In the genomic region with DNA sequence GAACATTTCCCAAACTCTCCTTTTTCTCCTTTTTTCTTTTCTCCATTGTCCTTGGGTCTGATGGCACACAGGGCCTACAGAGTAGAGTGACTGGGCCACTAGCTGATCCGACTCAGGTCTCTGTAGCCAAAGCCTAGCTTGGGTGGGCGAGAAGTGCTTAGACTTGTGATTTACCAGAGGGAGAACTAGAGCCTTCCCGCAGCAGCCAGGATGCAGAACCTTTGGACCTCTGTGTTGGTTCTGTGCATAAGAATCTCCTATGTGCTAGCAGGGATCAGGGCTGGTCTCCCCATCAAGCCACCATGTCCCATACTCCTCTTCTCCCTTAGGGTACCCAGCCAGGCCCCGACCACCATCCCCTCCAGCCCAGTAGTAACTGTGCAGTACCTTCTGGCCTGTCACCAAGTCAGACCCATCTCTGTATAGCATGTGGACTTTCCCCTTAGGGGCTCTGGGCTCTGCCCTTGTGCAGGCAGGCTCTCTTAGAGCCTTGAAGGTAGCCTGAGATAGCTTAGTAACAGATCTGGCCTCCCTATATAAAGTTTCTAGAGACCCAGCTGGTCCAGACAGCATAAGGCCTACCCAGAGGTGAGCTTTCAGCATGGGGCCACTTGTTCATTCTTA, we compare ENCODE assay signal across 8 mouse cellular contexts.
DNase-seq lines count a peak whose midpoint lies in the region; ATAC-seq and TF ChIP-seq lines count a peak whose summit lies in the region.

No protein-coding gene starts in this region.

- ATAC-seq in forebrain, postnatal 0 days: no peak
- ATAC-seq in liver, embryonic 11.5 days (replicated peaks; ENCODE audit: low FRiP score): no peak

- TF ChIP-seq CTCF in forebrain, postnatal 0 days (IDR thresholded peaks at IDR 0.05; ENCODE audit: low read depth): no peak

- DNase-seq in adrenal gland, adult 2 months: peak; percentile 18
- DNase-seq in adrenal gland, postnatal 10 days: no peak
- DNase-seq in 3134 (ENCODE audit: extremely low read depth, insufficient read length, low spot score) (peak; percentile 49), adipocyte (ENCODE audit: low spot score) (no peak)
- no peak for DNase-seq in forebrain, postnatal 0 days
- DNase-seq in liver, embryonic 11.5 days (ENCODE audit: low spot score): no peak
- no peak for DNase-seq in urinary bladder, postnatal 4 days (ENCODE audit: low spot score in 2 of 2)
- no peak for DNase-seq in adrenal gland, adult (ENCODE audit: inconsistent age in 2 of 2, low spot score in 1 of 2)

- 55% methylated on average over 4 of the region's 4 CpGs for WGBS in forebrain, postnatal 0 days
- 70% methylated on average over 4 of the region's 4 CpGs for WGBS in liver, embryonic 11.5 days

- H3K9me3 ChIP-seq in forebrain, postnatal 0 days (ENCODE audit: low read length): no peaks in the 10 kb centered on the region
- H3K9me3 ChIP-seq in liver, embryonic 11.5 days (ENCODE audit: control insufficient read depth, low read length): no peaks in the 10 kb centered on the region

- no peak overlapping the region for H3K4me2 ChIP-seq in forebrain, postnatal 0 days (ENCODE audit: low read depth)
- H3K4me2 ChIP-seq in liver, embryonic 11.5 days: no peak overlapping the region; the same call in 1 of the 2 replicates

- no peaks in the 10 kb centered on the region for H3K27me3 ChIP-seq in forebrain, postnatal 0 days (ENCODE audit: insufficient read depth, low read length)
- H3K27me3 ChIP-seq in liver, embryonic 11.5 days (replicated peaks; ENCODE audit: control insufficient read depth, insufficient read depth, low read length): peaks cover 41% of the 10 kb centered on the region

- no peak overlapping the region for H3K4me3 ChIP-seq in forebrain, postnatal 0 days (ENCODE audit: low read depth, low read length)
- H3K4me3 ChIP-seq in liver, embryonic 11.5 days (ENCODE audit: low read depth, low read length): no peak overlapping the region

- peak overlapping the region; percentile 97 for H3K27ac ChIP-seq in forebrain, postnatal 0 days (ENCODE audit: low read depth, low read length)
- H3K27ac ChIP-seq in liver, embryonic 11.5 days (ENCODE audit: low read depth, low read length): peak overlapping the region; percentile 98

- no peaks in the 10 kb centered on the region for H3K36me3 ChIP-seq in forebrain, postnatal 0 days (ENCODE audit: insufficient read depth)
- H3K36me3 ChIP-seq in liver, embryonic 11.5 days (ENCODE audit: control insufficient read depth, insufficient read depth, low read length): no peaks in the 10 kb centered on the region

- H3K9ac ChIP-seq in forebrain, postnatal 0 days: no peak overlapping the region
- no peak overlapping the region; the same call in 1 of the 2 replicates for H3K9ac ChIP-seq in liver, embryonic 11.5 days (ENCODE audit: low read depth, low read length)

- H3K4me1 ChIP-seq in forebrain, postnatal 0 days (ENCODE audit: insufficient read depth): peaks cover 39% of the 10 kb centered on the region
- H3K4me1 ChIP-seq in liver, embryonic 11.5 days (replicated peaks; ENCODE audit: control insufficient read depth, insufficient read depth, low read length): peaks cover 36% of the 10 kb centered on the region

Comparison
In these comparisons a context has a peak if more than half of its experiments do, and no peak if none do; other contexts are left out.
1. DNase-seq: peak in adrenal gland, adult 2 months (single experiment) and 3134 (single experiment); none in adrenal gland, postnatal 10 days (single experiment), forebrain, postnatal 0 days (single experiment), liver, embryonic 11.5 days (single experiment), adipocyte (single experiment), urinary bladder, postnatal 4 days (0 of 2) and adrenal gland, adult (0 of 2).